Mouse (Mus musculus) fat pad, adult 2 months (tissue): ENCODE measurements around the gene Zdhhc19.

Source experiments
- DNase-seq: peaks from one replicate; pipeline ENCODE4 v3.0.0-alpha.2; 2011; ENCODE audit warnings: low read depth, low spot score; ENCODE audit errors: extremely low read depth

The Zdhhc19 gene

DNA sequence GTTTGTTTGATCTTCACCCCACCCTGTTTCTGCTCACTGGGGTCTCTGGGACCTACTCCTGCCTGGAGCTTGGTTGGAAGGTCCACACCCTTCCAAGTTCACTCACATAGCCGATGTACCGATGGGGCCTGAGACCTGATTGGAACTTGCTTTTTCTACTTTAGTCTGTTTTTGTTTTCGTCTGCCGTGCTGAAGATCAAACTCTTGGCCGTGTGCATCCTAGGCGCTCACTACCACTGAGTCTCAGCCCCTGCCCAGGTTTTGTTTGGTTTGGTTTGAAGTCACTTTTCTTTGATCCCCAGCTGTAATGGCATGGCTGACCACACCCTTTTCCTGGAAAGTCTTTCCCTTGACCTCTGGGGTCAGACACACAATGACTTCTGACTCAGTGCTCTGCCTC lies 17.3 kb downstream of the Zdhhc19 start:
- no peak for DNase-seq

DNA sequence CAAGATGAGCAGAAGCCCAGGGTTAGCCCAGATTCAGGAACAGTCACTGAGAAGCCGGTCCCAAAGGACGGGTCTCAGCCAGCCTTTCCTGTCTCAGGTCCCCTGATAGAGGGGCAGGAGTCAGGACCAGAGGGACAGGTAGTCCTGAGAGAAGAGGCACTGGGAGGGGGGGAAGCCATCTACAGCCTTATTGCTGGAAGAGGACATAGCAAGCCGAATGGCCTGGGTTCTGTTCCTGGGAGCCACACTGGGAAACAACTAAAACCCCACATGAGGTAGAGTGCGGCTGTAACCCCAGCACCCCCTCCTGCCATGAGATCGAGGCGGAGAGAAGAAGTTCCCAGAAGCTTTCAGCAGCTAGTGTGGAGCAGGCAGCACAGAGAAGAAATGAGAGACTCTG lies 17.9 kb downstream of the Zdhhc19 start:
- DNase-seq, result no peak

DNA sequence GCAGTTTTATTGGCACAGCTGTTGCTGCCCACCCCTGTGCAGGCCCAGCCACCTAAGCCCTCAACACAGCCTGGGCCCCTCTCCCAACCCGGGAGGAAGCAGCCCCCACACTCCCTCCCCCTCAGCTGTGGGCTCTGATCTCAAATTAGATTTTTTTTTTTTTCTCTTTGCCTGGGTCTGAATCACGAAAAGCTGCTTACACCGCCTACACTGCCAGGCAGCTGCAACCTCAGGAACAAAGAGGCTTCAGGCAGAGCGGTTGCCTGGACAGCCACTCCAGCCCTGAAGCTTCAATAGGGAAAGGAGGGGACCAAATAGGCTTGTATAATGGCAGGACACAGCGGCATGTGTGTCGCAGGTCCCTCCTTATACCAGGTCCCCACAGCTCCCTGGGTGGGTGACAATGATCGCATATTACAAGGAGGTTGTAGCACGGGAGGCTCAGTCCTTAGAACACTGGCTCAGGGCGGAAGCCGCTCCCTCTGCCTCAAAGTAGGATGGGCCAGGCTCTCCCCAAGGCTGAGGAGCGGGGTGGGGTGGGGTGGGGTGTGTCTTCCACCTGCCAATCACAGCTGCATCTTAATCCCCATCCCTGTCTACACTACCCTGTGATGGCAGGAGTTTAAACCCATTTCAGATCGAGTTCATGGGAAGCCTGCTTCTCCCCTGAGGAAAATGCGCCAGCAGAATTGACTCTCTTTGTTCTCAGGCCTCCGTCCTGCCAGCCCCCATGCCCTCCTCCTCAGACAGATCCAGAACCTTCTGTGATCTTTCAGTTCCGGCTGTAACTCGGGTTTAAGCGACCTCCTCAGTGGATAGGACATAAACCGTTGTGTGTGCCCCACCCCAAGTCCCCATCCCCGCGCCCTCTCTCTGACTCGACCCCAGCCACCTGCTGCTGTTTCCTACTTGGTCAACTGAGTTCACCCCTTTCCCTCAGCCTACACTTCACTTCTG lies 20.2 kb downstream of the Zdhhc19 start:
- no peak for DNase-seq

DNA sequence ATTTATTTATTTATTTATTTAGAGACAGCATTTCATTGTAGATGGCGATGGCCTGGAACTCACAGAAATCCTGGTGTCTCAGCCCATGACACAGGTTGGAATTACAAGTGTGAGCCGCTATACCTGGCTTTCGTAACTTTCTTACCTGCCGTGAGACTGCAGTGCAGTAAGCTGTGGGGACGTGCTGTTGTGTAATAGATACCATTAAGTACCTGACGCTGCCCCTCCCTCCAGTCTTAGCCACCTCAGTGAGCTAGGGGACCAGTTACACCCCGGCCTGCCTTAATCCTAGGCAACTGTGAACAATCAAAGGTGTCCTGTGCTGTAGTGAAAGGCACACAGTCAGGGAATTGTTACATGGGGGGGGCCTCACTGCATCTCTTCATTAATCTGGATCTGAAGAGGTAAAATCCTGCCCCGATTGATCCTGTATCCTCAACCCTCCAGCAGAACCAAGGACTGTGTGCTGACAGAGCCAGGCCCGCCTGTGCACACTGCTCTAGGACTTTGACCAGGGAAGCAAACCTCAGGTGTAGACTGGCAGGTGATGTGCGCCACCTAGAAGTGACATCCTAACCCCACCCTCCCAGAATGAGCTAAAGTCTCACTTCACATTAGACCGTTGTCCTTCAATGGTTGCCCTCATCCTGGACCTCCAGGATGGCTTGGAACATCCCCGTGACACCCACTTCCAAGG lies 21.9 kb downstream of the Zdhhc19 start:
- DNase-seq, result no peak

DNA sequence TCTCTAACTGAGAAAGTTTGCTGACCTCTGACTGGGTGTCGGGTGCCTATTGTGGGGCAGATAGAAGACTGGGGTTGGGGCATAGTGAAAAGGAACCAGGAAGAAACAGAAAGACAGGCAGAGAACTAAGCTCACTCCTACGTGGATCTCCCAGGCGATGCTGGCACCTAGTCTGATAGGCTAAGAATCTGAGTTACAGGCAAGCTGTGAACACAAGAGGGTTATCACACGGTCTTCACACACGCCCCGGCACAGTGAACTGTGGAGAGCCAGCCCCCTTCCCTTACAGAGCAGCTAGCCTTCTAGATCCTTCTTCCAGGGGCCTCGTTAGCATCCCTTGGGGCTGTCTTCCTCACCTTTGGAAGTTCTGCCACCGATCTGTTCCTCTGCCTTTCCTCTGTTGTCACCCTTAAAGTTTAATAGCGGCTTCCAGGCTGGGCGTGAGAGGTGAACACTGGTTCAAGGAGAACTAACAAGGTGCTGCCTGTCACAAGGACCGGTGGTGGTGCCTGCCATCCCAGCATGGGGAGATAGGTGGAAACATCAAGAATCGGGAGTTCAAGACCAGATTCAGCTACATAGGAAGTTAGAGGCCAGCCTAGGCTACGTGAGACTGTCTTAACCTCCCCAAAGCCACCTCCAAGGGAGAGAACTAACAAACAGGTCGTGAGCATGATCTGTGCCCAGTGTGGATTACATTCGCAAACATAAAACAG lies 23.7 kb downstream of the Zdhhc19 start:
- no peak for DNase-seq

DNA sequence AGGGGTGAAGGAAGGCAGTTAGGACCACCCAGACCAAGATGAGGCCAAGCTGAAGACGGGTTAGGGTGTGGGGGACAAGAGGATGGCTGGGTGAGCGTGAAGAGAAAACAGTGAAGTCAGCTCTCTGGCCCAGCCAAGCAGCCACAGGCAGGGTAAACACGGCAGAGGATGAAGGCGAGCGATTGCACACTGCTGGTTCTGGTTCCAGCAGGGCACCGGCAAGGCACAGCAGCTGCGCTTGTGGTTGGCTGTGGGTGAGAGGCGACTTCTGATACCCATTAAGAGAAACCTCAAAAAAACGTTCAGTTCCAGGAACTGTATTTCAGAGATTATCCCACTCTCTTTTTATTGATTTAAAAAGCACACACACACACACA lies 24.3 kb downstream of the Zdhhc19 start:
- DNase-seq, result no peak

DNA sequence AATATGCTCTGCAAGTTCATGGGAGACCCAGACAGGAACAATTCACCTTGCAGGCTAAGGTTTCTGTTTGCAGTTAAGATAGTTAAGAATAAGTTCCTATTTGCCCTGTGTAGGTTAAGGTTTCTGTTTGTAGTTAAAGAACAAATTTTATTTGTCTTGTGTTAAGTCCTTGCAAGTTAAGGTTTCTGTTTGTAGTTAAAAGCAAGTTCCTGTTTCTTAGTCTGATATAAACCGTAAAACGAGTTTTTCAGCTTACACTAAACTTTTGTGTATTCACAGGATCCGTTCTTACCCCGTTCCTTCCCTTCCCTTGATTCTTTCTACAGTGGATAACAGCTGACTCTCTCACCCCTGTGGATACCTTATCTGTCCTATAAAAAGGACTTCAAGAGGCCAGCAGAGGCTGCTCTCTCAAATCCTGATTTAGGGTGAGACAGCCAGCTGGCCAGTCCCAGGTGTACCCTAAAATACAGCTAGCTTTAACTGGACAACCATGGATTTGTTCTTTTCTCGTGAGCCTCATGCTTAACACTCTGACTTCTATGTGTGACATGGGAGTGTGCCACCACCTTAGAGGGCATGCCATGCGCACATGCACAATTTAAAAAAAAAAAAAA lies 26.6 kb downstream of the Zdhhc19 start:
- no peak for DNase-seq

DNA sequence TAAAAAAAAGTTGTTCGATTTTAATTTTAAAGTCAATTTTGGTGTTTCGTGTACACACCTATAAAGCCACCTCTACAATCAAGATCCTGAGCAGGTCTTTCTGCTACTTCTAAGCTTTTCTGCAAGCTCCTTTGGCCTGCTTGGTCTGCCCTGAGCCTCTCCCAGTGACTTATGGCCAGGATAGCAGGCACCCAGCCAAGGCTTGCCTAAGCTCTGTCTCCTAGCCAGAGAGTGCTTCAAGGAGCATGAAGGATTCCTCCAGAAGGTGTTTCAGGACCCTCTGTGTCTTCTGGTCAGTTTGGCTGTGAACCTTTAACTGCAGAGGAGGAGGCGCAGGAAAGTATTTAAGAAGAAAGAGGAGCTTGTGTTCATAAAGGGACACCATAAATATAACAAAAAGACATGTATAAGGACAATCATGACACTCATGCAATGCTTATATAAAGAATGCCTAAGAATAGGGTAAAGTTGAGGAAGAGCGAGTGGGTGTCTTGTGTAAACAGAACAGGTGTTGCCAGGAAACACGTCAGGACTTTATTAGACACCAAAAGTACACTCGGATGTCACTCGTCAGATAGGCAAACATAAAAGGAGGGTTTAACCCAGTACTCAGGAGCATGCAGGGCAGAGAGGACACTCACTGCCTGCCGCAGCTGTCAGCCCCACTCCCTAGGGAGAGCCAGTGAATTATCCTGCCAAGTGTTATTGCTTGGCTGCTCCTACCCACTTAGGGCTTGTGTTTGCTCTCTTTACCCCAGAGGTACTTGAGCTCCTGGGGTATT lies 27.6 kb downstream of the Zdhhc19 start:
- peak; percentile 86 for DNase-seq

DNA sequence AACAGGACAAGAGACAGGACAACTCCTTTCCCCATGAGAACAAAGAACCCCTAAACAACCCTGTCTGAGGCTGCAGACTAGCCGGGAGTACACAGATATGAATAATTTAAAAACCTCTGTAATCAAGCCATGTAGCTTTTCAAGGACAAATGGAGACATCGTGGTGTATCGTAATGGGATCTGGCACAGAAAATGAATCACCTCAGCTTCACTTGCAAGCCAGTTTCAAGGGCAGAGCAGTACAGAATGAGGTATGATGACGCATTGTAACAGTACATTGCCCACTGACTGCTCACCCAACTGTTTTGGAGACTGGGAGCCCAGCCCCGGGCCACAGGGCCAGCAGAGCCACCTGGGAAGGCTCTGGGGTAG lies 28.2 kb downstream of the Zdhhc19 start:
- no peak for DNase-seq

DNA sequence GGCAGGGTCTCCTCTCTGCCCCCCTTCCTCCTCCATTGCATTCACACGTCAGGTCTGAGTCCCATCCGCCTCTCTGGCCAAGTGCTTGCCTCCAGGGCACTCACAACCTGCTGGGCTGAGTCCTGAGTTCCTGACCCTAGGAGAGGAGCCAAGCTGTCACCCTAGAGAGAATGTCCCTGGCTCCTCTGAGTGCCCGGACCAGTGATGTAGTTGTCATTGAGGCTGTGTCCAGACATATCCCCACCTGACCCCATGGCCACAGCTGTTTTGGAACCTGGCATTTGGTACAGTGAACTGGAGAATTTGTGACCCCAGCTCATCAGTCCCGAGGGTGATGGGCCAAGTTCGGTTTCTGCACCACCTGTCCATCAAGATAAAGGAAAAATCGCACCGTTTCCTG lies 30.8 kb downstream of the Zdhhc19 start:
- no peak for DNase-seq

DNA sequence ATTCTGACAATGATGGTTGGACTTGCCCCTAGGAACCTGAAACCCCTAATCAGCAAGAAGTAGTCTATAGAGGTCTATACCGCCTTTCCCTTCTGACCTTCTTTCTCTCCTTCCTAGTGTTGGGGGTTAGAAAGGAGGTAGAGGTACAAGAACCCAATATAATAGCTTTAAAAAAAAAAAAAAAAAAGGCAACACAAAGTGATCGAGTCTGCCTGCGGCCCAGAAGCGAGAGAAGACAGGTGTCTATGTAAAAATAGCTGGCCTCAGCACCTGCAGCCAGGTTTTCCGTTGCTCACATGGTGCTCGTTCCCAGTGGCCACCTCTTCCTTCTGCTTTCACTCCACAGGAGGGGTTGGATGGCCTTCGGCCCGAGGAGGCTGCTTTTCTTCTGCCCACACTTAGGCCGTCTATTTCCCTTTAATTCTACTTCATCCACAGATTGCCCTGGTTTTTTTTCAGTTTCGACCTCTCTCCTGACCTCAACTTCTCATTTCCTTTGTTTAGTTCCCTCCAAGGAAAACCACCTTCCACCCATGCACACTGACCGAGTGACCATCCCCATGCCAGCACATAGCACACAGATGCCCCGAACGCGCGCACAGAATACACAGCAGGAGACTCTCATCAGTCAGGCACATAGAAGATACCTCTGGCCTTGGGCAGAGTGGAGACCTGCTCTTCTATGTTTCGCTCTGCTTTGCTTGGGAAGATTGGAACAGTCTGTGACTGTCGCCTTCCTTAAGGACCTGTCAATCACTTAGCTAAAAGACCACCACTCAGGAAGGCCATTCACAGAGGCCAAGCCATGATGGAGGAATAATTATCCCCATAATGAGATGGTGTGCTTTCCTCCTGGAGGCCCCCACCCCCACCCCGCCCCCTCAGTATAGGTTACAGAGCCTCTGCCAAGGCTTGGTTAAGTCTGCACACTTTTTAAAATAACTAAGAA lies 37.1 kb downstream of the Zdhhc19 start:
- DNase-seq, result no peak

DNA sequence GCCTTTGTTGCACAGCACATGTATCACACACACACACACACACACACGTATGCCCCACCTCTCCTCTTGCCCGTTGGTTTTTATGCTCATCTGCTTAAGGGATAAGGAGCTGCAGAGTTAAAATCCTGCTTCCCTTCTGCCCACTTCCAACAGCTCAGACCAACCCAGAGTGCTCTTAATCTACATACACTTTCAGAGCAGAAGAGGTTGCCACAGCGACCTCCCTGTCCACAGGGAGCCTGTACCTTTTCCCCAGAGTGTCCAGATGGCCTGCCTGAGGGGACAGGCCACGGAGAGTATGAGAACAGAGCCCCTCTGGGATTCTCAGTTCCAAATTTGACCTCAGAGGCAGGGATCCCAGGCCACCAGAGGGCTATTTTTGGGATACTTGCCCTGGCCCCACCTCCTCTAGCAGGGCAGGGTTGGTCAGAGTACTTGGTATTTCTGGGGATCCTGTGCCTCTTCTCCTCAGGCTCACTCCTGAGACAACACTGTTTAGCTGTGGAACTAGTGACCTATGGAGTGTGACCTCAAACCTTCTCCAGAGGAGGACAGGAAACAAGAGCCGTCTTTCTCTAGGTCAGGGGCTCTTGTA lies 39.2 kb downstream of the Zdhhc19 start:
- DNase-seq, result no peak

DNA sequence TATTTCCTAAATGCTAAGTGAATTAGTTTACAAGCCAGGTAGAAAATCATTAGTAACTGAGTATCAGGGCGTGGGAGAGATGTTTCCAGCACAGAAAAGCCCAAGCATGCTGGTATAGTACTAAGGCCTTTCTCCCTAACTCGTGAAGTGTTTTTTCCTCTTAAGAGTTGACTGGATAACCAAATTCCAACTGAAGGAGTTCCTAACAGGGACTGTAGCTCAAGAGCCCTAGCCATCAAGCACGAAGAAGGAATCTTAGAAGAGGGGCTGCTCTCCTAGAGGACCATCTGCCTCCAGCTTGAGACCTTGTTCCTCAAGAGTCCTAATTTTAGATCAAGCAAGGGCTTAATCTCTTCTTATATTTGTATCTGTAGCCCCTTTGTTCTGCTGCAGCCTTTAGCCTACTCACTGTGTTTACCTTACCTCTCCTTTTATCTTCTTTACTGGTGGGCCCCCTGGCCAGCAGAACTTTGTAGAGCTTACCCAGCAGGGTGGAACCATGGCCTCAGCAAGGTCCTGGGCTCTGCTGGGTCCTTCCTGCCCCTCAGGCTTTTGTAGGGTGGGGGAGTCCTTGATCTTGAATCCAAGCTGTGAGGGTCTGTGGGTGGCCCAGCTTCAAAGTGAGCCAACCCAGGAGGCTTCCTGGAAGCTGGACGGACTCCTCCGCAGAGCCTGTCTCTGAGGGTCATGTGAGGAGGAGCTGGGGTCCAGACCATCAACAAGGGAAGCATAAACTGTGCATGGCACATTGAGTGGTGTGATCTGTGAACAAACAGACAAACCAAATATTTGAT lies 42.0 kb downstream of the Zdhhc19 start:
- DNase-seq, result no peak

DNA sequence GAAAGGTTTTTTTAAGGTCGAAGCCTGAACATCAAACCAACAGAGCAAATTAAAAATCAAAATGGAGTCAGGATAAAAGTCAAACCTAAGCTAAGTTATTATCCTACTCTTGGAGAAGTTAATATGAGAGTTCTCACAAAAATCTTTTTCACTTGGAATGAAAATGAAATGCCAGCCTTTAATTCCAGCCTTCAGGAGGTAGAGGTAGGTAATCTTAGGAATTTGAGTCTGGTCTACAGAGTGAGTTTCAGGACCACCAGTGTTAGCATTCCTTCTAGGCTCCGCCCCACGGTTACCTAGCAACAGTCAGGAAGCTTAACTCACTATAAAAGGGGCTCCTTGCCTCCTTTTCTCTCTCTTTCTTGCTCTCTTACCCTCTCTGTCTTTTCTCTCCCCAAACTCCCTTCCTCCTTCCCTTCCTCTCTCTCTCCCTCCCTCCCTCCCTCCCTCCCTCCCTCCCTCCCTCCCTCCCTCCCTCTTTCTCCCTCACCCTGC lies 42.7 kb downstream of the Zdhhc19 start:
- DNase-seq, result no peak

DNA sequence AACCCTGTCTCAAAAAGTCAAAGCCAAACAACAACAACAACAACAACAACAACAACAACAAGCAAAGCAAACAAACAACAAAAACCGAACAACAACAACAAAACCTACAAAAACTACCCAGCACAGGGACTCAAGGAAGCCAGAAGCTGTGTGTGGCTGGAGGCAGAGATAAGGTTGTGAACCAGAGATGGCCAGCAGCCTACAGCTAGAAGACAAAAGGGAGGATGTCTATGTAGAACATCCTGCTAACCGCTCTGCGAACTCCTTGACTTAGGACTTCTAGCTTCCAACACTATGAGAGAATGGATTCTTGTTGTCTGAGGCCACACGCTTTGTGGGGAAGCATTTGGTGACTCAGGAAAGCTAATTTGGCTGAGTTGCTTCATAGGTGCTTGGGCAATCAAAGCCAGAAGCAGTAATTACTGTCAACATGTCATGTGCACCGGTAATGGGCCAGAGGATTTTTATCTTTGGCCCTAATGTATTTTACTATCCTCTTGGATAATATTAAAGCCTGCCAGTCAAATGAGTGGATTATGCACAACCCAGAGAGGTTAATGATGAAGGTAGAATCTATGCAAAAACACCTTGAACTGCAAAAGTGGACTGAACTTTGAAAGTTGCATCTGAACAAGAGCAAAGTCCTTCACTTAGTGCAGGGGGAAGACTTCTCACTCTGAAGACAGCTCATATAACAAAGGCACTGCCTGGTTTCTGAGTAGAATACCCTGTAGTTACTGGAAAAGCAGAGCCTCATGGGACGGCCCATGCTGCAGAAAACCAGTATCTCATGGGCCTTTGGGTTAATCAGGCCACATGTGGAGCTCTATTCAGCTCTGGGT lies 45.5 kb downstream of the Zdhhc19 start:
- DNase-seq, result peak; percentile 79

DNA sequence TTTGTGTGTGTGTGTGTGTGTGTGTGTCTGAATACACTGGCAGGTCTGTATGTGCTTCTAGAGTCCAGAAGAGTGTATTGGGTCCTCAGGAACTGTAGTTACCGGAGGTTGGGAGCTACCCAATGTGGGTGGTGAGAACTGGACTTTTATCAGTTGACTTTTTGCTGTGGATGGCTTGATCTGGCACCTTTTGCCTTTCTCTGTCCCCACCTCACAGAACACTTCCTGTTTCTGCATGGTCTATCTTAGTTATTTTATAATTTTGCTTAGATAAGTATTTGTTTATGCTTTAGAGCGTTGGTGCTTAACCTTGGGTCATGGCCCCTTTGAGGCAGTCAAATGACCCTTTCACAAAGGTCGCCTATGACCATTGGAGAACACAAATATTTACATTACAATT lies 47.4 kb downstream of the Zdhhc19 start:
- DNase-seq, result no peak
